Mouse (Mus musculus) heart, postnatal 0 days (tissue): ENCODE data around the gene Ephx4.

ENCODE experiments used
- CTCF ChIP-seq: IDR thresholded peaks from 2 replicates; pipeline ENCODE4 v1.5.1; 2016; ENCODE audit warnings: antibody characterized with exemption, control low read depth, low read depth
- EP300 ChIP-seq: IDR thresholded peaks from 2 replicates; pipeline ENCODE4 v1.6.1; 2016; ENCODE audit warnings: antibody characterized with exemption, low read depth

DNA sequence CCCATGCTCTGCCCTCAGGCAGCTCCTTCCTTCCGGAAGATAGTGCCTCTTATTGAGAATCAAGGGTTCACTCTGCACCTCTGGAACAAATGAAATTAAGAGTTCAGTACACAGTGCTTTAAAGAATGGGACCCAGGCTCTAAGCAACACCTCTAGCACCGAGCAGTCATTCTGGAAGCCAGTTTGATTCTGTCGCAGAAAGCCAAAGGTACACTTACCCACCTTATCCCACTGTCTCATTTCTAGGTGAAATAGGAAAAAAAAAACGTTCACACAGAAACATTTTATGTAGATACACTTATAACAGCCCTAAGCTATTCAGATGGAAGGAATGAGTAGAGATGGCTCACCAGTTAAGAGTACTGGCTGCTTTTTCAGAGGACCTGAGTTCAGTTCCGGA lies at the start of gene Ephx4:
- TF ChIP-seq CTCF (no peak), EP300 (no peak)
